Mouse (Mus musculus) MEL (cell line): ENCODE data around the gene Polg. TPM values are rescaled to one million over a fixed set of nuclear protein-coding genes. Genes with fewer than 3 reads are reported as not detected.
A peak's percentile ranks its signal among the peaks of the same experiment; 100 is the strongest.

Experiments
- DNase-seq: peaks from one replicate; pipeline ENCODE4 v3.0.0; 2011; ENCODE audit warnings: low read depth, low spot score
- H3K27ac ChIP-seq: 2 replicates; pipeline ENCODE4 v1.5.1; 2012; ENCODE audit warnings: low read depth, mild to moderate bottlenecking, control low read depth, low read length, moderate library complexity; ENCODE audit not compliant: control insufficient read depth
- H3K27me3 ChIP-seq, 2 experiments: fragments of 150-350 bp in 1 of 2; sonication (generic) in 1 of 2; 2 replicates each; pipeline ENCODE4 v1.6.1; 2012; ENCODE audit warnings: low read length in 2 of 2, mild to moderate bottlenecking in 2 of 2, improper control_type of control experiment in 1 of 2, moderate library complexity in 1 of 2; ENCODE audit not compliant: insufficient read depth in 2 of 2, control insufficient read depth in 1 of 2
- H3K36me3 ChIP-seq, 2 experiments: 2 replicates each; pipeline ENCODE4 v1.6.1; 2012 to 2014; ENCODE audit warnings: low read length in 2 of 2, improper control_type of control experiment in 1 of 2, inconsistent platforms in 1 of 2, mild to moderate bottlenecking in 1 of 2; ENCODE audit not compliant: insufficient read depth in 2 of 2, control insufficient read depth in 1 of 2
- H3K4me1 ChIP-seq, 2 experiments: fragments of 150-350 bp in 1 of 2; sonication (generic) in 1 of 2; 2 replicates each; pipeline ENCODE4 v1.6.1; 2012; ENCODE audit warnings: low read length in 2 of 2, improper control_type of control experiment in 1 of 2, mild to moderate bottlenecking in 1 of 2; ENCODE audit not compliant: insufficient read depth in 2 of 2, control insufficient read depth in 1 of 2
- H3K4me3 ChIP-seq, 2 experiments: fragments of 150-350 bp in 1 of 2; sonication (generic) in 1 of 2; 2 replicates each; pipeline ENCODE4 v1.5.1; 2012; ENCODE audit warnings: low read depth in 2 of 2, low read length in 2 of 2, mild to moderate bottlenecking in 2 of 2, moderate library complexity in 2 of 2, control low read depth in 1 of 2, improper control_type of control experiment in 1 of 2; ENCODE audit not compliant: control insufficient read depth in 1 of 2, insufficient read depth in 1 of 2
- H3K79me2 ChIP-seq: 2 replicates; pipeline ENCODE4 v1.6.1; 2012; ENCODE audit warnings: mild to moderate bottlenecking, low read length, moderate library complexity; ENCODE audit not compliant: control insufficient read depth, poor library complexity, insufficient read depth
- H3K9ac ChIP-seq: 2 replicates; pipeline ENCODE4 v1.6.1; 2012; ENCODE audit warnings: low read depth, mild to moderate bottlenecking, control low read depth, low read length, moderate library complexity; ENCODE audit not compliant: control insufficient read depth, poor library complexity, severe bottlenecking
- H3K9me3 ChIP-seq: fragments of 150-350 bp; sonication (generic); replicated peaks from 2 replicates; pipeline ENCODE4 v1.6.1; 2012; ENCODE audit warnings: mild to moderate bottlenecking, low read length, improper control_type of control experiment, moderate library complexity; ENCODE audit not compliant: insufficient read depth
- EP300 ChIP-seq, 2 experiments: IDR thresholded peaks; 2 replicates each; pipeline ENCODE4 v1.6.1; 2011; ENCODE audit warnings: improper control_type of control experiment in 2 of 2, low read length in 2 of 2, low read depth in 1 of 2, mild to moderate bottlenecking in 1 of 2
- GATA1 ChIP-seq: IDR thresholded peaks from 2 replicates; pipeline ENCODE4 v1.6.1; 2011; ENCODE audit warnings: low read depth, low read length, improper control_type of control experiment
- MXI1 ChIP-seq: IDR thresholded peaks from 2 replicates; pipeline ENCODE4 v1.6.1; 2011; ENCODE audit warnings: mild to moderate bottlenecking, low read depth, low read length, improper control_type of control experiment
- MYC ChIP-seq: IDR thresholded peaks from 2 replicates; pipeline ENCODE4 v1.6.1; 2011; ENCODE audit warnings: low read depth, mild to moderate bottlenecking, low read length, improper control_type of control experiment, moderate library complexity
- POLR2A ChIP-seq, 2 experiments: IDR thresholded peaks; 2 replicates each; pipeline ENCODE4 v1.6.1; 2011 to 2012; ENCODE audit warnings: low read length in 2 of 2, mild to moderate bottlenecking in 2 of 2, control low read depth in 1 of 2, improper control_type of control experiment in 1 of 2, low read depth in 1 of 2, moderate library complexity in 1 of 2; ENCODE audit not compliant: control insufficient read depth in 1 of 2, insufficient read depth in 1 of 2, poor library complexity in 1 of 2
- SIN3A ChIP-seq: IDR thresholded peaks from 2 replicates; pipeline ENCODE4 v1.6.1; 2012; ENCODE audit warnings: low read length, improper control_type of control experiment, inconsistent platforms
- TCF12 ChIP-seq: IDR thresholded peaks from 2 replicates; pipeline ENCODE4 v1.6.1; 2014; ENCODE audit warnings: low read depth, mild to moderate bottlenecking, inconsistent platforms, low read length, improper control_type of control experiment, moderate library complexity
- USF1 ChIP-seq: IDR thresholded peaks from 2 replicates; pipeline ENCODE4 v1.6.1; 2014; ENCODE audit warnings: low read depth, mild to moderate bottlenecking, inconsistent platforms, low read length, improper control_type of control experiment, moderate library complexity
- polyA plus RNA-seq, 2 experiments: library from polyadenylated mRNA; stranded (reverse) in 1 of 2; unstranded in 1 of 2; fragments of >175 nt in 1 of 2; fragments of >200 nt in 1 of 2; gene quantifications; 2 replicates each; pipeline versions ENCODE4 v1.2.1 to v1.2.4; 2012; ENCODE audit warnings: low replicate concordance in 2 of 2, low read depth in 1 of 2; ENCODE audit not compliant: insufficient read length in 2 of 2, insufficient read depth in 1 of 2, missing spikeins in 1 of 2
- total RNA-seq: library from RNA; depleted of rRNA; stranded (reverse); fragments of 300-350 nt; gene quantifications from 2 replicates; pipeline ENCODE4 v1.2.3, GENCODE M21; 2012

Polg gene
- total and polyA plus RNA-seq, 3 experiments: 82.7 to 129 TPM; not detected in 1

- peak; percentile 68 for DNase-seq
- H3K9ac ChIP-seq: no peak overlapping the region
- TF ChIP-seq GATA1 (peak; percentile 44; the same call in 1 of the 2 replicates), MXI1 (peak; percentile 45; the same call in 1 of the 2 replicates), POLR2A (IDR thresholded peaks at IDR 0.05; ENCODE audit: control insufficient read depth in 1 of 2, insufficient read depth in 1 of 2, low read depth in 1 of 2, low read length in 2 of 2, poor library complexity in 1 of 2) (no peak), TCF12 (0 out of 2 replicates have a peak, but pooled peaks have one; percentile 23)
- peaks cover 2 to 36% of the 10 kb centered on the region in 2 experiments for H3K4me1 ChIP-seq
- no peaks in the 10 kb centered on the region for H3K27me3 ChIP-seq
- peak overlapping the region in 1 of 2 experiments; percentile 24; a peak in 2 of 4 replicates for H3K4me3 ChIP-seq
- H3K9me3 ChIP-seq: no peaks in the 10 kb centered on the region
- peaks cover 12% of the 10 kb centered on the region for H3K79me2 ChIP-seq
- peak overlapping the region; percentile 9; the same call in 1 of the 2 replicates for H3K27ac ChIP-seq
- peaks cover 0 to 18% of the 10 kb centered on the region in 2 experiments; a peak in 2 of 4 replicates for H3K36me3 ChIP-seq
Observed at GRCm38 (mm10) chr7:79469766-79470165, 3.6 kb upstream of the Polg start.

- TF ChIP-seq SIN3A: 0 out of 2 replicates have a peak, but pooled peaks have one; percentile 1
- TF ChIP-seq USF1: no peak
- peak; percentile 70 for TF ChIP-seq GATA1
- 0 out of 4 replicates have a peak, but pooled peaks of 1 of the 2 experiments have one; percentile 15 for TF ChIP-seq EP300 (IDR thresholded peaks at IDR 0.05; ENCODE audit: low read depth in 1 of 2, low read length in 2 of 2)
- Histone ChIP-seq H3K9me3 (no peaks in the 10 kb centered on the region), H3K79me2 (peaks cover 20% of the 10 kb centered on the region), H3K27ac (peak overlapping the region; percentile 44), H3K4me3 (peak overlapping the region; percentile 5 to 34), H3K9ac (peak overlapping the region; percentile 25; the same call in 1 of the 2 replicates), H3K4me1 (peaks cover 2 to 44% of the 10 kb centered on the region in 2 experiments), H3K36me3 (peaks cover 0 to 24% of the 10 kb centered on the region in 2 experiments; a peak in 2 of 4 replicates), H3K27me3 (no peaks in the 10 kb centered on the region)
- no peak for DNase-seq
Observed at GRCm38 (mm10) chr7:79468994-79469393, 2.8 kb upstream of the Polg start.

DNA sequence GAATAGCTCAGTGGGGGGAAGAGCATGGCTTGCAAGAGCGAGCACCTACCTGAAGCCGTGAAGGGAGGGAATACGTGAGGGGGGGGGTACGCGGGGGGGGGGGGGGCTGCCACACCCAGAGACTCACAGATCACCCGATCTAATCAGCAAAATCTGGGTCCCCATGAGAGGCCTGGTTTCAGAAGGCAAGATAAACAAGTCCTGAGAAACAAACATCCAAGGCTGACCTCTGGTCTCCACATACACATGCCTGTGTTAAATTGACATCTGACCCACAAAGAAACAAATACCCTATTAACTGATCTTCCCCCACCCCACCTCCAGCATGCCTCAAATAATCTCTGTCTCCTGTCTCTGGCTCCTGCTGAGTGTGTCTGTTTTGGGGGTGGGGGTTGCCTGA is 1.8 kb upstream of the Polg start:
- peaks cover 2 to 50% of the 10 kb centered on the region in 2 experiments for H3K4me1 ChIP-seq

More for the DNA sequence above, 1.8 kb upstream of the Polg start:
- peaks cover 0 to 32% of the 10 kb centered on the region in 2 experiments; a peak in 2 of 4 replicates for H3K36me3 ChIP-seq
- H3K4me3 ChIP-seq: no peak overlapping the region
- H3K79me2 ChIP-seq: peaks cover 27% of the 10 kb centered on the region
- H3K9ac ChIP-seq: no peak overlapping the region
- TF ChIP-seq MYC: no peak
- DNase-seq: no peak
- H3K9me3 ChIP-seq: no peaks in the 10 kb centered on the region
- H3K27ac ChIP-seq: no peak overlapping the region
- no peaks in the 10 kb centered on the region for H3K27me3 ChIP-seq
